Mouse (Mus musculus) kidney, postnatal 0 days (tissue): ENCODE results near the gene Olfr98. TPM values are rescaled to one million over a fixed set of nuclear protein-coding genes. Genes with fewer than 3 reads are reported as not detected.
"Not testable (repeated sequence)": the region's sequence is repeated elsewhere in the genome, so short reads cannot be mapped to it uniquely, and the experiment has no call there.

Experiments
- ATAC-seq: fragments of 200-750 bp; cut with Nextera tagmentation; replicated peaks from 2 replicates; pipeline ENCODE4 v1.8.0; 2017; ENCODE audit warnings: low read depth, moderate number of reproducible peaks, moderate TSS enrichment, moderate library complexity; ENCODE audit not compliant: low FRiP score
- DNase-seq: peaks from one replicate; pipeline ENCODE4 v3.0.0-alpha.2; 2016; ENCODE audit warnings: low spot score
- H3K27ac ChIP-seq: fragments of 300-500 bp; sonication (generic); 2 replicates; pipeline ENCODE4 v1.5.1; 2014; ENCODE audit warnings: mild to moderate bottlenecking
- H3K27me3 ChIP-seq: fragments of 300-500 bp; sonication (generic); 2 replicates; pipeline ENCODE4 v1.6.1; 2014; ENCODE audit warnings: low read length, mixed read lengths; ENCODE audit not compliant: insufficient read depth
- H3K36me3 ChIP-seq: fragments of 300-500 bp; sonication (generic); 2 replicates; pipeline ENCODE4 v1.6.1; 2014; ENCODE audit warnings: low read length, mixed read lengths; ENCODE audit not compliant: insufficient read depth
- H3K4me1 ChIP-seq: fragments of 300-500 bp; sonication (generic); replicated peaks from 2 replicates; pipeline ENCODE4 v1.6.1; 2014; ENCODE audit warnings: antibody characterized with exemption, low read length, mixed read lengths; ENCODE audit not compliant: insufficient read depth
- H3K4me2 ChIP-seq: fragments of 300-500 bp; sonication (generic); 2 replicates; pipeline ENCODE4 v1.6.1; 2014; ENCODE audit warnings: mild to moderate bottlenecking, low read length, moderate library complexity, mixed read lengths
- H3K4me3 ChIP-seq: fragments of 300-500 bp; sonication (generic); replicated peaks from 2 replicates; pipeline ENCODE4 v1.5.1; 2014; ENCODE audit warnings: low read depth, low read length
- H3K9ac ChIP-seq: fragments of 300-500 bp; sonication (generic); 2 replicates; pipeline ENCODE4 v1.6.1; 2014; ENCODE audit warnings: low read depth, low read length
- H3K9me3 ChIP-seq: fragments of 300-500 bp; sonication (generic); replicated peaks from 2 replicates; pipeline ENCODE4 v1.6.1; 2016; ENCODE audit warnings: low read length, inconsistent platforms, mixed read lengths
- CTCF ChIP-seq: IDR thresholded peaks from 2 replicates; pipeline ENCODE4 v1.5.1; 2016; ENCODE audit warnings: antibody characterized with exemption, low read depth, mild to moderate bottlenecking, moderate library complexity
- WGBS: fragments of 180-500 bp; shearing (Covaris S2); extraction: QIAGEN DNeasy Blood & Tissue Kit; methylation state at CpG from one replicate; pipeline ENCODE4 v1.1.7; 2014; 5-methylcytosine and 5-hydroxymethylcytosine counted together
- polyA plus RNA-seq: library from polyadenylated mRNA; unstranded; fragments of >200 nt; fragmentation: Nextera tagmentation; extraction: Ambion mirVana; gene quantifications from 2 replicates; pipeline ENCODE4 v1.2.1, GENCODE M21; 2015

Gene Olfr98
- polyA plus RNA-seq, 1 experiment from 2014 or later: not detected

GRCm38 (mm10) chr17:37242198-37242597 lies 21.4 kb downstream of the Olfr98 start:
- Histone ChIP-seq H3K36me3 (no peaks in the 10 kb centered on the region), H3K27ac (no peak overlapping the region), H3K27me3 (no peaks in the 10 kb centered on the region), H3K4me2 (no peak overlapping the region), H3K4me3 (no peak overlapping the region), H3K9ac (no peak overlapping the region), H3K4me1 (no peaks in the 10 kb centered on the region), H3K9me3 (no peaks in the 10 kb centered on the region)
- WGBS: 48% methylated on average over 3 of the region's 3 CpGs
- ATAC-seq (no peak), DNase-seq (no peak)
- no peak for TF ChIP-seq CTCF

GRCm38 (mm10) chr17:37237230-37237629 lies 26.3 kb downstream of the Olfr98 start, which contains the start of gene Olfr97:
Olfr97 (minus strand) TSS chr17:37237330.
- DNase-seq: not testable (repeated sequence)

GRCm38 (mm10) chr17:37221879-37222278 lies 41.7 kb downstream of the Olfr98 start:
- Histone ChIP-seq H3K4me3 (no peak overlapping the region), H3K9ac (no peak overlapping the region), H3K36me3 (no peaks in the 10 kb centered on the region), H3K9me3 (no peaks in the 10 kb centered on the region), H3K4me1 (no peaks in the 10 kb centered on the region), H3K27me3 (no peaks in the 10 kb centered on the region), H3K4me2 (no peak overlapping the region), H3K27ac (no peak overlapping the region)
- TF ChIP-seq CTCF: peak; percentile 31; the same call in 1 of the 2 replicates
- ATAC-seq (no peak), DNase-seq (peak; percentile 4)
- 32% methylated on average over 1 of the region's 1 CpGs for WGBS

More at GRCm38 (mm10) chr17:37237230-37237629, 26.3 kb downstream of the Olfr98 start, which contains the start of gene Olfr97:
- H3K9ac ChIP-seq, H3K36me3 ChIP-seq, H3K27ac ChIP-seq, H3K4me1 ChIP-seq, H3K9me3 ChIP-seq, H3K4me2 ChIP-seq, ATAC-seq, H3K27me3 ChIP-seq, H3K4me3 ChIP-seq: not testable (repeated sequence)
- 91% methylated on average over 2 of the region's 2 CpGs for WGBS

GRCm38 (mm10) chr17:37219846-37220245 lies 43.7 kb downstream of the Olfr98 start, which contains the start of gene Olfr96:
Olfr96 (plus strand) TSS chr17:37220146.
- Histone ChIP-seq H3K4me2 (no peak within 1 kb of the TSS), H3K9ac (no peak within 1 kb of the TSS), H3K36me3 (no peaks in the 10 kb centered on the region), H3K4me3 (no peak within 1 kb of the TSS), H3K27me3 (no peaks in the 10 kb centered on the region), H3K4me1 (no peaks in the 10 kb centered on the region), H3K9me3 (no peaks in the 10 kb centered on the region), H3K27ac (no peak within 1 kb of the TSS)
- DNase-seq (no peak), ATAC-seq (no peak)
- 65% methylated on average over 4 of the region's 4 CpGs for WGBS
- TF ChIP-seq CTCF: no peak

- Histone ChIP-seq H3K9ac (no peak overlapping the region), H3K4me2 (no peak overlapping the region), H3K27me3 (no peaks in the 10 kb centered on the region), H3K9me3 (no peaks in the 10 kb centered on the region), H3K36me3 (no peaks in the 10 kb centered on the region), H3K27ac (no peak overlapping the region), H3K4me3 (no peak overlapping the region), H3K4me1 (no peaks in the 10 kb centered on the region)
- TF ChIP-seq CTCF: no peak
- DNase-seq (no peak), ATAC-seq (no peak)
- WGBS: 80% methylated on average over 3 of the region's 3 CpGs
Observed at GRCm38 (mm10) chr17:37218486-37218885, 45.1 kb downstream of the Olfr98 start.

- no peak for TF ChIP-seq CTCF
- Histone ChIP-seq H3K4me1 (no peaks in the 10 kb centered on the region), H3K27ac (no peak within 1 kb of the TSS), H3K9me3 (no peaks in the 10 kb centered on the region), H3K4me3 (no peak within 1 kb of the TSS), H3K9ac (no peak within 1 kb of the TSS), H3K4me2 (no peak within 1 kb of the TSS), H3K36me3 (no peaks in the 10 kb centered on the region), H3K27me3 (peaks cover 10% of the 10 kb centered on the region)
- 71% methylated on average over 3 of the region's 3 CpGs for WGBS
- ATAC-seq (no peak), DNase-seq (no peak)
Observed at GRCm38 (mm10) chr17:37213018-37213417, 50.5 kb downstream of the Olfr98 start, which contains the start of gene Olfr95. Olfr95 (minus strand) TSS chr17:37213118.

Other genes with a start within 250 kb of the Olfr98 start
- gene Mog, start 240.4 kb downstream of the Olfr98 start, polyA plus RNA-seq: not detected in 2 replicates
- gene Gabbr1, start 217.8 kb downstream of the Olfr98 start, polyA plus RNA-seq: 5.2 and 6.1 TPM in 2 replicates
- not detected in 2 replicates for gene Olfr90, start 175.2 kb downstream of the Olfr98 start, polyA plus RNA-seq
- gene Olfr91, start 165.5 kb downstream of the Olfr98 start, polyA plus RNA-seq: not detected in 2 replicates
- not detected in 2 replicates for gene Olfr92, start 143.7 kb downstream of the Olfr98 start, polyA plus RNA-seq
- not detected in 2 replicates for gene Olfr93, start 102.3 kb downstream of the Olfr98 start, polyA plus RNA-seq
- not detected in 2 replicates for gene Ubd, start 69.9 kb downstream of the Olfr98 start, polyA plus RNA-seq
- not detected in 2 replicates for gene Olfr94, start 62.8 kb downstream of the Olfr98 start, polyA plus RNA-seq
- not detected in 2 replicates for gene Olfr95, start 50.6 kb downstream of the Olfr98 start, polyA plus RNA-seq
- not detected in 2 replicates for gene Olfr96, start 43.6 kb downstream of the Olfr98 start, polyA plus RNA-seq
- not detected in 2 replicates for gene Olfr97, start 26.4 kb downstream of the Olfr98 start, polyA plus RNA-seq
- gene H2-M3, start 6.5 kb upstream of the Olfr98 start, polyA plus RNA-seq: 2.3 and 2.8 TPM in 2 replicates
- not detected in 2 replicates for gene Olfr99, start 19.7 kb upstream of the Olfr98 start, polyA plus RNA-seq
- not detected in 2 replicates for gene Olfr101, start 40.6 kb upstream of the Olfr98 start, polyA plus RNA-seq
- not detected in 2 replicates for gene Olfr102, start 53.3 kb upstream of the Olfr98 start, polyA plus RNA-seq
- gene Olfr103, start 75.9 kb upstream of the Olfr98 start, polyA plus RNA-seq: not detected in 2 replicates
- not detected in 2 replicates for gene Olfr104-ps, start 95.8 kb upstream of the Olfr98 start, polyA plus RNA-seq
- gene Olfr105-ps, start 115.3 kb upstream of the Olfr98 start, polyA plus RNA-seq: not detected in 2 replicates
- not detected in 2 replicates for gene Olfr106-ps, start 126.6 kb upstream of the Olfr98 start, polyA plus RNA-seq
- not detected in 2 replicates for gene Olfr107, start 135.5 kb upstream of the Olfr98 start, polyA plus RNA-seq
- not detected in 2 replicates for gene Olfr108, start 181.7 kb upstream of the Olfr98 start, polyA plus RNA-seq
- gene Olfr109, start 195.2 kb upstream of the Olfr98 start, polyA plus RNA-seq: not detected in 2 replicates
- gene H2-M2, start 219.8 kb upstream of the Olfr98 start, polyA plus RNA-seq: not detected in 2 replicates
- gene Olfr110, start 228.7 kb upstream of the Olfr98 start, polyA plus RNA-seq: not detected in 2 replicates
- not detected in 2 replicates for gene Olfr111, start 244.3 kb upstream of the Olfr98 start, polyA plus RNA-seq